Mouse (Mus musculus): Measurements from ENCODE around the gene Ndufaf3. TPM values are rescaled to one million over a fixed set of nuclear protein-coding genes. Genes with fewer than 3 reads are reported as not detected.

The Ndufaf3 gene
- polyA plus RNA-seq, 1 experiment, result 64.7 TPM

DNA sequence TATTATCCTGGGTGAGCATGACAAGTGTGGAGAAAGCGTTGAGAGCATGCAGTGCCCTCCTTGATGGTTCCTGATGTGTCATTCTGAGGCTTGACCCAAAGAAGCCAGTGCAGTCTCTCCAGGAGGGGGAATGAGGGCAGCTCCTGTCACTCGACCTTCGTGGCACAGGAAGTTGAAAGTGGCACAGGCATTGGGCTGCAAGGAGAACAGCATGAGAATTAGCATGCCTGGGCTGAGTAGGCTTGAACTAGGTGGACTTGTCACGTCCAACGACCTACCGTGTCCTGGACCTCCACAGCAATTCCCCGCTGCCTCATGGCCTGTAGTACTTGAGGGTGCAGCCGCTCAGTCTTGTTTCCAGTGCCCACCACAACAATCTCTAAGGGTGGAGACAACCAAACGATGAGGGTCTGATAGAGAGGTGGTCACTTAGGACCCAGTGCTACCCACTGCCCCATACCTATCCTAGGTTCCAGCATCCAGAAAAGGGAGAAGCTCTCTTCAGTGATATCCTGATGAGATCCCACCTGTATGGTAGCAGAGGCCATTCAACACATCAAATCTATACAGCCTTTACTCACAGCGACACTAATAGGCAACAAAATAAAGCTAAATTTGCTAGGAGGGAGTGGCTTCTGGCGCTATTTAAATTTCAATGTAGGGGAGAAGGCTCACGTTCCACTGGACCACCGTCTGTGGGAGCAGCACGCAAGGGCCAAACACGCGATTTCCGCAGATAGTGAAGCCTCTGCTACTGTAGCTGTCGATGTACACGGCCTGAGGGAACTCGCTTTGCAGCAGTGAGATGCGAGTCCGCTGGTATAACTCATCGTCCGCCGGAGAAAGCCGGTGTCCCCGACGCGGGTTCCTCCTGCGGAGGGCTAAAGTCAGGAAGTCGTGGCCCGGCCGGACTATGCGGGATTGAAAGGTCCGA is 1.1 kb downstream of the Ndufaf3 start:
- Histone ChIP-seq H3K27me3 (replicated peaks; ENCODE audit: control insufficient read depth, insufficient read depth, low read length) (no peaks in the 10 kb centered on the region), H3K4me1 (ENCODE audit: control insufficient read depth, insufficient read depth, low read length) (peaks cover 10% of the 10 kb centered on the region; the same call in 1 of the 2 replicates), H3K36me3 (ENCODE audit: control insufficient read depth, insufficient read depth, low read length) (no peaks in the 10 kb centered on the region), H3K27ac (ENCODE audit: insufficient read depth, low read depth, low read length) (peak overlapping the region; percentile 69; the same call in 1 of the 2 replicates), H3K4me3 (ENCODE audit: insufficient read depth, low read depth, low read length) (peak overlapping the region; percentile 82)
- TF ChIP-seq CTCF (conservative IDR thresholded peaks at IDR 0.05; ENCODE audit: insufficient read depth, insufficient read length, low read depth, low read length) (no peak), POLR2A (IDR thresholded peaks at IDR 0.05; ENCODE audit: low read depth, low read length) (no peak)
- no peak for DNase-seq
- 11% methylated on average over 35 of the region's 35 CpGs for WGBS

DNA sequence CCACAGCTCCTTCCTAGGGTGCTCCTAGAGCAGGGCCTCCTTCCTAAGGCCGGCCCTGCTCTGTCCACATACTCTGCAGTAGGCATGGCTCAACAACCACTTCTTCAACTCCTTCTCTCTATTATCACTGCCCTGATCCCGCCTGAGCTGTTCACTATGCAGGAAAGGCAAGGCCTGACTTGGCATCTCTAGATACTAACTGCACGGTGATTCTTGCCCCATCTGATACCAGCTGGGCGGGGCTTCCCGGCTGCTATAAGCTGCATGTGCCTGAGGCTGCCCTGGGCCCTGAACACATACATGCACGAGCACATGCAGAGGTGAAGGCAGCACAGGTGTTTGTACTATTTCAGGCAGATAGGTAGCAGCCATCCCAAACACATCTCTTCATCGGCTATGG is 3.1 kb downstream of the Ndufaf3 start:
- no peaks in the 10 kb centered on the region for H3K27me3 ChIP-seq (replicated peaks; ENCODE audit: control insufficient read depth, insufficient read depth, low read length)
- no peak overlapping the region for H3K27ac ChIP-seq (ENCODE audit: insufficient read depth, low read depth, low read length)

GRCm38 (mm10) chr9:108563671-108564070 is 3.6 kb downstream of the Ndufaf3 start:
- Histone ChIP-seq H3K27me3 (replicated peaks; ENCODE audit: control insufficient read depth, insufficient read depth, low read length) (no peaks in the 10 kb centered on the region), H3K4me3 (ENCODE audit: insufficient read depth, low read depth, low read length) (no peak overlapping the region), H3K4me1 (ENCODE audit: control insufficient read depth, insufficient read depth, low read length) (peaks cover 6% of the 10 kb centered on the region; the same call in 1 of the 2 replicates), H3K27ac (ENCODE audit: insufficient read depth, low read depth, low read length) (no peak overlapping the region), H3K36me3 (ENCODE audit: control insufficient read depth, insufficient read depth, low read length) (no peaks in the 10 kb centered on the region)
- WGBS, result 88% methylated on average over 8 of the region's 8 CpGs
- TF ChIP-seq POLR2A (IDR thresholded peaks at IDR 0.05; ENCODE audit: low read depth, low read length), result no peak
- no peak for TF ChIP-seq CTCF (conservative IDR thresholded peaks at IDR 0.05; ENCODE audit: insufficient read depth, insufficient read length, low read depth, low read length)
- DNase-seq, result no peak

More for the DNA sequence above, 3.1 kb downstream of the Ndufaf3 start:
- TF ChIP-seq CTCF (conservative IDR thresholded peaks at IDR 0.05; ENCODE audit: insufficient read depth, insufficient read length, low read depth, low read length), result no peak
- no peak for TF ChIP-seq POLR2A (IDR thresholded peaks at IDR 0.05; ENCODE audit: low read depth, low read length)
- no peak overlapping the region for H3K4me3 ChIP-seq (ENCODE audit: insufficient read depth, low read depth, low read length)
- H3K4me1 ChIP-seq (ENCODE audit: control insufficient read depth, insufficient read depth, low read length), result peaks cover 6% of the 10 kb centered on the region; the same call in 1 of the 2 replicates
- WGBS, result 74% methylated on average over 7 of the region's 7 CpGs
- no peaks in the 10 kb centered on the region for H3K36me3 ChIP-seq (ENCODE audit: control insufficient read depth, insufficient read depth, low read length)
- no peak for DNase-seq

DNA sequence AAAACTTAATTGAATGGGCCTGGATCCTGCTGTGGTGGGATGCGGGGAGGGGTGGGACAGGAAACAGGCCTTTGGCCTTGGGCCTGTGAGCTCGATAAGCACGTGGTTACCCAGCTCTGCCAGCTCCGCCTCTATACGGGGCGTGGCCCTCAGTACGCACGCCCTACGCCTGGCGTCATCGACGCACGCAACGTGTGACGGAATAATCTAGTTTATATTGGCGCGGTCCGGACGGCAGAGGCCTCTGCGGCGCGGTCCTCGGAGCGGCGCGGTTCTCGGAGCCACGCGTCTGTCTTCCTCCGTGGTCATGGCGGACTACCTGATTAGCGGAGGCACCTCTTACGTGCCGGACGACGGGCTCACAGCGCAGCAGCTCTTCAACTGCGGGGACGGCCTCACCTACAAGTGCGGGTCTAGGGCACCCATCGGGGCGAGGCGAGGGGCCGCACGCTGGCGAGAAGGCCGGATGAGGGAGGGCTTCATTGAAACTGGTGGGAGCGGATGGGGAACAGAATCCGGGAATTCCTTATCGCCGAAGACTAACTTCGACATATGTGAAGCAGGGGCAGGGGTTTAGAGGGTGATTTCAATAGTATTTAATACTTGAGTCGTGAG is 6.9 kb downstream of the Ndufaf3 start, which contains the start of gene Impdh2:
Impdh2 (plus strand) TSS at position 60 of the 615 bp plus-strand sequence.
- H3K4me1 ChIP-seq (ENCODE audit: control insufficient read depth, insufficient read depth, low read length), result no peaks in the 10 kb centered on the region; the same call in 1 of the 2 replicates
- peak within 1 kb of the TSS; percentile 57 for H3K4me3 ChIP-seq (ENCODE audit: insufficient read depth, low read depth, low read length)
- no peaks in the 10 kb centered on the region for H3K27me3 ChIP-seq (replicated peaks; ENCODE audit: control insufficient read depth, insufficient read depth, low read length)
- H3K36me3 ChIP-seq (ENCODE audit: control insufficient read depth, insufficient read depth, low read length), result peaks cover 2% of the 10 kb centered on the region; the same call in 1 of the 2 replicates
- under 1% methylated on average over 53 of the region's 53 CpGs for WGBS
- TF ChIP-seq POLR2A (IDR thresholded peaks at IDR 0.05; ENCODE audit: low read depth, low read length) (peak; percentile 82), CTCF (conservative IDR thresholded peaks at IDR 0.05; ENCODE audit: insufficient read depth, insufficient read length, low read depth, low read length) (no peak)
- peak; percentile 97 for DNase-seq
- peak within 1 kb of the TSS; percentile 13; the same call in 1 of the 2 replicates for H3K27ac ChIP-seq (ENCODE audit: insufficient read depth, low read depth, low read length)

DNA sequence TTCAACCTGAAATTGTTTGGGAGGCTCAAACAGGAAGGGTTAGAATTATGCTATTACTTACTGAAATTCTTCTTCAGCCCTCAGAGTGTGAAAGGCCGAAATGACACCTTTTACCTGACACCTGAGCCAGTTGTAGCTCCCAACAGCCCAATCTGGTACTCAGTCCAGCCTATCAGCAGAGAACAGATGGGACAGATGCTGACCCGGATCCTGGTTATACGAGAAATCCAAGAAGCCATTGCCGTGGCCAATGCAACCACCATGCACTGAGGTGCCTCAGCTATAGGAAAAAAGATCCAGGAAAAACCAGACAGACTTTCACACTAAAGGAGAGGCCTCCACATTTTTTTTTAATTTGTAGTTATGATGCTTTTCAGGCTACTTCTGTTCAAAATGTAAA is 8.1 kb downstream of the Ndufaf3 start:
- TF ChIP-seq CTCF (conservative IDR thresholded peaks at IDR 0.05; ENCODE audit: insufficient read depth, insufficient read length, low read depth, low read length), result no peak
- no peak for TF ChIP-seq POLR2A (IDR thresholded peaks at IDR 0.05; ENCODE audit: low read depth, low read length)
- no peaks in the 10 kb centered on the region; the same call in 1 of the 2 replicates for H3K4me1 ChIP-seq (ENCODE audit: control insufficient read depth, insufficient read depth, low read length)
- no peak overlapping the region for H3K4me3 ChIP-seq (ENCODE audit: insufficient read depth, low read depth, low read length)
- H3K27ac ChIP-seq (ENCODE audit: insufficient read depth, low read depth, low read length), result no peak overlapping the region
- no peaks in the 10 kb centered on the region for H3K27me3 ChIP-seq (replicated peaks; ENCODE audit: control insufficient read depth, insufficient read depth, low read length)
- DNase-seq, result no peak
- H3K36me3 ChIP-seq (ENCODE audit: control insufficient read depth, insufficient read depth, low read length), result peaks cover 3% of the 10 kb centered on the region; the same call in 1 of the 2 replicates
- 92% methylated on average over 4 of the region's 4 CpGs for WGBS

DNA sequence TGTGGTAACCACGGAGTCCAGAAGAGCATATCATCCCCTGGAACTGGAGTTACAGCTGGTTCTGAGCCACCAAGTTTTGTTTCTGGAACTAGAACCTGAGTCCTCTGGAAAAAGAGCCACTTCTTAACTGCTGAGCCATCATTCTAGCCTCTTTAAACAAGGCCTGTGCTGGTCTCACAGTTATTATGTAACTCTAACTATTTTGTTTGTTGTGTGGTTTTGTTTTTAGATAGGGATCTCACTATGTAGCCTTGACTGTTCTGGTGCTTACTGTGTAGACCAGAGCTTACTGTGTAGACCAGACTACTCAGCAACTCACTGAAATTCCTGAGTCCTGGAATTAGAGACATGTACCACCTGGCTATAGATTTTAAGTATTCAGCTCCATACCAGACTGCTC is 20.4 kb downstream of the Ndufaf3 start:
- Histone ChIP-seq H3K4me3 (ENCODE audit: insufficient read depth, low read depth, low read length) (no peak overlapping the region), H3K27me3 (replicated peaks; ENCODE audit: control insufficient read depth, insufficient read depth, low read length) (no peaks in the 10 kb centered on the region), H3K36me3 (ENCODE audit: control insufficient read depth, insufficient read depth, low read length) (peaks cover 22% of the 10 kb centered on the region), H3K27ac (ENCODE audit: insufficient read depth, low read depth, low read length) (no peak overlapping the region), H3K4me1 (ENCODE audit: control insufficient read depth, insufficient read depth, low read length) (peaks cover 3% of the 10 kb centered on the region; the same call in 1 of the 2 replicates)
- TF ChIP-seq CTCF (conservative IDR thresholded peaks at IDR 0.05; ENCODE audit: insufficient read depth, insufficient read length, low read depth, low read length), result no peak
- no peak for TF ChIP-seq POLR2A (IDR thresholded peaks at IDR 0.05; ENCODE audit: low read depth, low read length)
- no peak for DNase-seq
- 85% methylated on average over 1 of the region's 1 CpGs for WGBS

Measured in kidney, adult 2 months (tissue).